Mouse (Mus musculus) left cerebral cortex, adult 18-20 months (tissue): ENCODE data around the gene Snph. TPM values are rescaled to one million over a fixed set of nuclear protein-coding genes. Genes with fewer than 3 reads are reported as not detected.

Experiments
- DNase-seq, 2 experiments: peaks; one replicate each; pipeline ENCODE4 v3.0.0; 2021 to 2022; ENCODE audit warnings: low spot score in 2 of 2, mixed read lengths in 1 of 2
- long read RNA-seq, 2 experiments: library from polyadenylated mRNA; stranded (forward); transcript quantifications; one replicate each; pipeline ENCODE4 v2.0.0; 2021
- total RNA-seq, 2 experiments: library from RNA; stranded (reverse); gene quantifications; 2 replicates each; pipeline ENCODE4 v1.2.3; 2021

Snph gene
- 100 to 1,000 TPM; 311 to 313 TPM for total RNA-seq
- long read RNA-seq, experiment 1, full-length matches to known transcripts, result 47 of 245 reads
- long read RNA-seq, experiment 1, partial matches to known transcripts, result 42 of 245 reads
- long read RNA-seq, experiment 1, other reads (novel, unspliced or antisense), result 156 of 245 reads
- long read RNA-seq, experiment 2, full-length matches to known transcripts, result 25 of 171 reads
- long read RNA-seq, experiment 2, partial matches to known transcripts, result 15 of 171 reads
- long read RNA-seq, experiment 2, other reads (novel, unspliced or antisense), result 131 of 171 reads

DNA sequence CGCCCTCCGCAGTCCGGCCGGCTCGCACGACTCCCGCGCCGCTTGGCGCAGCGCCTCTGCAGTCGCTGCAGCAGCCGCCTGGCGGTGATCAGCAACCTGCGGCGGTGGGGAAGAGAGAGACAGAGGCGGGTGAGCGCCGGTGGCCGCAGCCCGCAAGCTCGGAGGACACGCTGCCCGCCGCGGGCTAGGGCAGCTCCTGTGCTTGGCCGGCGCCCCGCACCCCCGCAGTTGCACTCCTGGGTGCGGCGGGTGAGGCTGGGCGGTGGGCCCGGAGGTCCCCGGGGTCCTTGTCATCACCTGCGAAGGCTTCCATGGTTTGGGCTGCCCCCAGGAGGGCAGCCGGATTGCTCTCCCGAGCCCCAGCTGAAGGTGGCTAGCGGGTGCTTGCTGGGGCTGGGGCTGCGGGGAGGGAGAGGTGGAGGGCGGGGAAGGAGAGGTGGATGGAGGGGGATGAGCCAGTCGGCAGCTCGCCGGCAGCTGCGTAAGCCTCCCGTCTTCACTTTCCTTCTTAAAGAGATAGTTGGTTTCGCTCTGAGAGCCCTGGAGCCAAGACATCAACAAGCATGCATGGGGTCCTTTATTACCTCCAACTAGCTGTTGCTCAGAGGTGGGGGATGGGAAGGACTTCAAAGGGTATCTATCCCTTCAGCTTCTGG, at the start of gene Snph:
TSS of gene Snph (minus strand) at position 435 of the 656 bp plus-strand sequence.
- DNase-seq, result peak; percentile 73 to 85

GRCm38 (mm10) chr2:151676234-151676633, 43.8 kb upstream of the Snph start:
- DNase-seq, result no peak

DNA sequence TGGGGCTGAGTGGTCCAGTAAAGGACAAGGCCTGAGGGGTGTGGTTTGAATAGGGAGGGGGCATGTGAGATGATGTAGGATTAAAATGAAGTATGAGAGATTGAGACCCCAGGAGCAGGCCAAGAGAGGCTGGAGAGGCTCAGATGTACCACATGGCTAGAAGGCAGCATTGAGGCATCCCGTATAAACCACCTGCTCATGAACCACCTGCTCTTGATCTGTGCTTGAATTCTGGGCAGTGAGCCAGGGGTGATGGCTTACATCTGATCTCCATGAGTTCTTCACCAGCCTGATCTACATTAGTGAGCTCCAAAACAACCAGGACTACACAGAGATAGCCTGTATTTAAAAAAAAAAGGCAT, 38.6 kb upstream of the Snph start:
- no peak for DNase-seq

DNA sequence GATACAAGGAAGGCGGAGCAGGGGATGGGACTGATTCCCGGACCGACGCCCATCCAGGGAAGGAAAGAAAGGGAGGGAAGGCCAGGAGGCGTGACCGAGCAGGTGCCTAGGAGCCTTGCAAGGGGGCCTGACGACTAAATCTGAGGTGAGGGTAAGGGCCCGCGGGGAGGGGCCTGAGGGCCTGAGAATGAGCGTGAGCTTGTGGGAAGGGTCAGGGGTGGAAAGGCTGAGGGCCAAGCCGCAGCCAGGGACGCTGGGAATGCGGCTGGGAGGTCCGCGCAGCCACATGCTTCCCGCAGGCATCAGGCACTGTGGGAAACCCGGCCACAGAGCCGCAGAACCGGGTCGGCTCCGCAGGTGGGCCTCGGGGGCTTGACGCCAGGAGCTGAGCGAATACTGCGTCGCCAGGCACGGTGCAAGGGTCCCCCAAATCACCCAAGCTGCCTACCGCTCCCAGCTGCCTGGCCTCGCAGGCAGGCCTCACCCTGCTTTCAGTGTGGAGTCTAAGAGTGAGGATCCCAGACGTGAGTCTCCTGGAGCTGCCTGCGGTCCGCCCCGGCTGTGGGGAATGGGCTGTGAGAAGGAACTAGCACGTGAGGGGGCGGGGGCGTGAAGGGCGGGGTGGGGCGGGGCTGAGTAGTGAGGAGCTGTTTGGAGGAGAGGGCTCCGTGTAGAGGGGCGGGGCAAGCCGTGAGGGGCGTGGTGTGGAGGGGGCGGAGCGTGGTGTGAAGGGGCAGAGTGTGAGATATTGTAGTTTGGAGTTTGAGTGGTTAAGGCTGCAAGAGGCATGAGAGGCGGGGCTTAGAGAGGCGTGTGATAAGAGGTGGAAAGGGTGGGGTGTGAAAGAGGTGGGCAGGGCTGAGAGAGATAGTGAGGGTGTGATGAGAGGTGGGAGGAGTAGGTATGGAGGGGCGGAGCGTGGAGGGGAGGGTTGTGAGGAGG, 37.9 kb upstream of the Snph start:
- DNase-seq, result no peak

DNA sequence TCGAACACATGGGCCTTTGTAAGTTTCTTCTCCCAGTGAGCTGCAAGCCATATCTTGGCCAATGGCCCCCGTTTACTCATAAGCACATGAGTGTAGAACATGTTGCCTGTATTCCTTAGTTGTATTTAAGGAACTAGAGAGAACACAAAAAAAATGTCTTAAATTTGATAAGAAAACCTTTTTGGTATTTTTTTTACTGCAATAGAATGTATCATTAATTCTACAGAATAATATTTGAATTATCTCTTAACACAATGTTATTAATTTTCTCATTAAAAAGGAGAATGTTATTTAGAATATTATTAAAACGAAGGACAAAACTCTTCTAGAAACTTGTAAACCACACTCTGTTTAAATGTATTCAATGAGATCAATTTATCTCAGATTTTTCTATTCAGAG, 36.0 kb upstream of the Snph start, which contains the start of gene Rad21l:
TSS of gene Rad21l (minus strand) at position 101 of the 400 bp plus-strand sequence.
- no peak for DNase-seq

- no peak for DNase-seq
Observed at GRCm38 (mm10) chr2:151652053-151652452, 19.7 kb upstream of the Snph start.

DNA sequence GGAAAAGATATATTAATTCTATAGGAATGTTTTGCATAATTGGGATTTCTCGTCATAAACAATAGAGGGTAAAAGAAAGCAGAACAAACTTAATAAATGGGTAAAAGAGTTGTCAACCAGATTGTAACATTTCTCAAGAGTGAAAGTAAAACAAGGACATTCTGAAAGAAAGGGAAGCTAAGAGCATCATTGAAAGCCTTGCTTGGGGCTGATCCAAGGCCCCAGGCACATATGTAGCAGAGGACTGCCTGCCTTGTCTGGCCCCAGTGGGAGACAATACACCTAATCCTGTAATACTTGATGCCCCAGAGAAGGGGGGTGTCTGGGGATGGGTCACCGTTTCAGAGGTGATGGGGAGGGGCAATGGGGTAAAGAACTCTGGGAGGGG, 3.6 kb upstream of the Snph start:
- DNase-seq, result no peak

GRCm38 (mm10) chr2:151635362-151636014, 3.1 kb upstream of the Snph start:
- DNase-seq, result no peak

- DNase-seq, result no peak
Observed at GRCm38 (mm10) chr2:151634903-151635302, 2.5 kb upstream of the Snph start.

- DNase-seq, result no peak
Observed at GRCm38 (mm10) chr2:151632982-151633381, 589 bp upstream of the Snph start.

- DNase-seq, result no peak
Observed at GRCm38 (mm10) chr2:151631406-151632158, 811 bp downstream of the Snph start.

DNA sequence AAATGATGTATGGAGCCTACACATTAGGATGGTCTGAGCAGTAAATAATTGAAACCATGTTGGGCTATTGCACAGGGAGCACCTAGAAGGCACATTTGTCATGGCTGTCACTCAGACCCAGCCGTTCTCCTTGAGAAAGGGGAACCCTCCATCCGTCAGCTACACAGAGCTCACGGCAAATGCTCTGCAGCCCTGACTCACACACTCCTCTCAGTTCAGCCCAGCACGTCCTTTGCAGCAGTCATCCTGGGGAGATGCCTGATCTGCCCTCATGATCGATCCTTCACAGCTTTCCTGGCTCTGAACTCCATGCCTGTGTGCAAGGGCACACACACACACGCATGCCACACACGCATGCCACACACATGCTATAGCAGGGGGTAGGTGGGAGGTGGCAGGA, 3.1 kb downstream of the Snph start:
- no peak for DNase-seq

GRCm38 (mm10) chr2:151628011-151628410, 4.4 kb downstream of the Snph start:
- no peak for DNase-seq

GRCm38 (mm10) chr2:151626296-151626695, 6.1 kb downstream of the Snph start:
- no peak for DNase-seq

- DNase-seq, result no peak
Observed at GRCm38 (mm10) chr2:151623776-151624175, 8.6 kb downstream of the Snph start.

DNA sequence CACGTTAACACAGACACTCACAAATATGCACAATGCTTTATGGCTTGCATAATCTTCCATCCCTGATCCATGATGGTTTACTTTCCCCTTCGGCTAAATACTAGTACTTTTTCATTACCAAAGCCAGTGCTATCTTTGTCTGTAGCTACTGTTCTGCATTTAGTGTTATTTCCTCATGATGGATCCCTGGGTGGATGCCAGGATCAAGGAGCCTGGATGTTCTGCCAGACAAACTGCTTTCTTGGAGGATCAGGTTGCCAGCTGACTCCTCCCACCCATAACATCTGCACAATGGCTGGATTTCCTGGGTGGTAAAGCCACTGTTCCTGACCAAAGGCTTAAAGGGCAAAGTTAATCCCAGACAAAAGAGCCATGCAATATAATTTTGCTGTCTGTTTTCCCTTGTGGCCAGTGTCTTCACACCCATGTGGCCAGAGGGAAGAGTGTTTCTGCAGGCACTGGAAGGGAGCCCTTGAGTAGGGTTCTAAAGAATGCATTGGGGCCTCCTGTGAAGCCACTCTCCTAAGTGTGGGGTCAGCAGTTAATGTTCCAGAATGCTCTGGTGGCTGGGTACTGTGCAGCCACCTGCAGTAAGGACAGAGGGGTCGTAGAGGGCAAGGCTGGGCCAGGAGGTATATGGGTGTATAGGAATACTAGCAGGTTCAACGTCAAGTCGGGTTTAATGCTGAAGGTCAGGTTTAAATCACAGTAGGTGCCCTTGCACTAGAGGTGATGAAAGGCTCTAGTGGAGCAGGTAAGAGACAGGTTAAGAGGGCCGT, 15.7 kb downstream of the Snph start:
- DNase-seq, result peak in 1 of 2 experiments; percentile 64

DNA sequence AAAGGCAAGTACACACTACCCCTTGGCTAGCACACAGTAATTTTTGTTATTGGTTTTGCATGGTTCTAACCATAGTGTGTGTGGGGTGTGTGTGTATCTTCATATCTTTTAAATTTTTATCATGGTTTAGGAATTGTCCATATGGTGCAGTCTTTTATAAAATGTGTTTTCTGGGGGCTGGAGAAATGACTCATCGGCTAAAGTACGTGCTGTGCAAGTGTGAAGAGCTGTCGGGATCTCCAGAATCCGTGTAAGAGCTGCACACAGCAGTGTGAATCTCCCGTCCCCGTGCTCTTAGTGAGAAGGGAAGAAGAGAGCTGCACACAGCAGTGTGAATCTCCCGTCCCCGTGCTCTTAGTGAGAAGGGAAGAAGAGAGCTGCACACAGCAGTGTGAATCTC, 16.6 kb downstream of the Snph start:
- peak; percentile 53 to 77 for DNase-seq

DNA sequence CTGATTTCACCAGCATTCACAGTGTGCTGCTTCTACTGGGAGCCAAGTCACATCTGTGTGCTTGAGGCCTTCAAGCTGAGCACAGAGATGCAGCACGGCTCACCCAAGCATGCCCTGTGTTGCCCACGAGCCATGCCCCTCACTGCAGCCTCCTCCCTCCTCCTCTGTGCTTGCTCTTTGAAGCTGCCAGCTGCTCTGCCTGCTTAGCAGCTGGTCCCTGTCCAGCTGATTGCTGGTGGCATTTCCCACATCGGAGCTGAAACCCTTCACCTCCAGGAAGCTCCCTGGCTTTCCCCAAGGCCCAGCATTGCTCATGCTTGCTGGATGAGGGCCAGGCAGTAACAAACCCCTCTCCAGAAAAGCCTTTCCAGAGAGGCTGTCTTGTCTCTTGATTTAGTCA, 22.4 kb downstream of the Snph start:
- no peak for DNase-seq

GRCm38 (mm10) chr2:151608435-151608834, 24.0 kb downstream of the Snph start:
- DNase-seq, result no peak
